Mouse (Mus musculus) embryonic fibroblast, embryonic 13.5 days (primary cell): ENCODE measurements around the gene Tenm4.

Experiments
- CTCF ChIP-seq: IDR thresholded peaks from 2 replicates; pipeline ENCODE4 v1.5.1; 2011; ENCODE audit warnings: mild to moderate bottlenecking, control low read depth, low read length, moderate library complexity, borderline replicate concordance; ENCODE audit not compliant: insufficient read depth
- POLR2A ChIP-seq: IDR thresholded peaks from 2 replicates; pipeline ENCODE4 v1.6.1; 2011; ENCODE audit warnings: low read depth, mild to moderate bottlenecking, control low read depth, low read length, moderate library complexity

DNA sequence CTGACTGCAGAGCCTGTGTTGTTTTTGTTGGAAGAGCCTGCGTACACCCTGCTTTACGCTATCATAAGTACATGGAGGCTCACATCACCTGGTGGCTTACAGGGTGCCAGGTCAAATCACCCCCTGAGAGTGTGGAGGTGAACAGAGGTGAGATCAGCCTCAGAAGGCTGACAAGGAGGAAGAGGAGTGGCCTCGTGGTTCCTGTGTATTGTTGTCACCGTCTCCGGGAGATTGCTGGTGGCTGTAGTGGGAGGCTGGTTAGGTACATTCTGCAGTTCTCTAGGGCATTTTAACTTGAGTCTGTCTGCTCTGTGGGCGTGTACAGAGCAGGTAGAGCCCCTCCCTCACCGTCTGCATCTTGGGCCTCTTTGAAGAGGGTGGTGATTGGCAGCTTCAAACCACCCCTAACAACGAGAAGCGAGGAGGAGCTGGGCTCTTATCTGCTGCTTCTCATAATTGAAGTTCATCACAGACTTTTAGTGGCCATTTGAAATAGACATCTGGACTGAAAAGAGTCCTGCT lies 59.7 kb downstream of the Tenm4 start:
- TF ChIP-seq CTCF (no peak), POLR2A (no peak)
